Mouse (Mus musculus): ENCODE data around the gene Tecr.

Tecr gene

GRCm38 (mm10) chr8:83565731-83566375, 41.9 kb downstream of the Tecr start:
- no peak for DNase-seq (ENCODE audit: low spot score in 2 of 2)

DNA sequence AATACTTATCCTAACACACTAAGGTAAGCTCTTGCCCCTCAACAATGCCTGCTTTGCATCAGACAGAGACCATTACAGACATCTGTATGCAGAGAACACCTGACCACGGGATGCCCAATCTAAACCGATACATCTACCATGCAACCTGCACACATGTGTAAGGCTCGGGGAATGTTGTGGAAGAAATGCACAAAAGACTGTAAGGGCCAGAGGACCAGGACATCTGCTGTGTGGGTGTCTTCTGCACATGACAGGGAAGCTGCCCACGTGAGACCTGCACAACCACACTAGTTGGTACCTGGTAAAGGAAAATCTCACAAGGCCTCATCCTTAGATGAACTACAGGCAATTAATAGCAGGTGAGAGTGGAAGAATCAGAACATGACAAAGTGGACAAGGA, 44.5 kb downstream of the Tecr start:
- no peak for DNase-seq (ENCODE audit: low spot score in 2 of 2)

DNA sequence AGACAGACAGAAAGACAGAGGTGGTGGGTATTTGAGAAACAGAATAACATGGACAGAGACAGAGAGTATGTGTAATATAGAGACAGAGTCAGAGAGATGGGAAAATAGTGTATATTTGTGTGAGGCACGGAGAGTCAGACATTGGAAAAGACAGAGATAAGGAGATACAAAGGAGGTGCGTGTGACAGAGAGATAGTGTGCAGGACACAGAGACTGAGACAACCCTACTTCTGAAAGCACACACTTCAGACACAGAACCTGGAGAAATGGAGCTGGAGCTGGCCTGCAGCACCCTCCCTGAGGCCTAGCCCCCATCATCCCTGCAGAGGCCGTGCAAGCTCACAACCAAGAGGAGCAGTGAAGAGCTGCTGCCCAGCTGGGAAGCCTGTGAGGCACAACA, 45.1 kb downstream of the Tecr start:
- no peak for DNase-seq (ENCODE audit: low spot score in 2 of 2)

DNA sequence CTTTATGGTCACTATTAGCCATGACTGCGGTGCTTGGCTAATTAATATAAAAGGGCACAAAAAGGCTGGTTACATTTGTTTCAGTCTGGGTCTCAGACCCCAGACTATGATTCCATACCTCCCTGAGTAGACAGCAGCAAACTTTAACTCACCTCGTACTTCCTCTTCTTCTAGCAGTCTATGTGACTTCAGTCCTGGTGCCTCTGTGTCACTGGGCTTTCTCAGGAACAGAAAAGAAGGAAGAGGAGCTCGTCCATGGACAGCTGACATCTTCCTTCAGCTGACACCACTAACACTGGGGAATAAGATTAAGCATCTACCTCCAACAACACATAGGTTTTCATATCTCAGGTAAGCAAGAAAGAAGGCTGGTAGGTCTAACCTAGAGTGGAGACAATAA, 72.0 kb downstream of the Tecr start, which contains the start of gene Olfr370:
TSS of gene Olfr370 (plus strand) at position 45 of the 400 bp plus-strand sequence.
- DNase-seq (ENCODE audit: low spot score in 2 of 2), result no peak

- no peak for DNase-seq (ENCODE audit: low spot score in 2 of 2)
Observed at GRCm38 (mm10) chr8:83534802-83535201, 73.0 kb downstream of the Tecr start.

Data from right cerebral cortex, postnatal 36 days (tissue).